8 mouse cellular contexts compared by ENCODE assay signal in the genomic region with DNA sequence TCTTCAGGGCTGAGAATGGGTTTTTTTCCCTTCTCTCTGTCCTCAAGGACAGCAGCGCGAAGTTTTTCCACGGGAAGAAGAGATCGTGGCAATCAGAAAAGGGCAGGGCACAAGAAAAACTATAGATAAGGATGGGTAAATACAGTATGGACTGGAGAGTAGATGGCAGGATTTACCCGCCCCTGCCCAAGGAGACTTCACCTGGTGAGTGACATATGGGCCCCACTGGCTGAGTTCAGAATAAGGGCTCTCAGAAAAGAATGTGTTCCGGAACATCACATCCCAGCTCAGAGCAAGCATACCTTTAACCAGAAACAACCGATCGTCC. TPM values are rescaled to one million over a fixed set of nuclear protein-coding genes. Genes with fewer than 3 reads are reported as not detected.
A peak's percentile ranks its signal among the peaks of the same experiment; 100 is the strongest.
DNase-seq lines count a peak whose midpoint lies in the region; ATAC-seq and TF ChIP-seq lines count a peak whose summit lies in the region.

No protein-coding gene starts in this region.

- H3K9ac ChIP-seq in kidney, embryonic 16.5 days (replicated peaks; ENCODE audit: low read length): peak overlapping the region; percentile 80
- H3K9ac ChIP-seq in midbrain, postnatal 0 days (replicated peaks; ENCODE audit: low read length, poor library complexity, severe bottlenecking): peak overlapping the region; percentile 76

- H3K27me3 ChIP-seq in kidney, embryonic 16.5 days (ENCODE audit: insufficient read depth, low read length): no peaks in the 10 kb centered on the region
- H3K27me3 ChIP-seq in midbrain, postnatal 0 days (ENCODE audit: insufficient read depth, low read length): no peaks in the 10 kb centered on the region

- peak overlapping the region; percentile 91 for H3K27ac ChIP-seq in kidney, embryonic 16.5 days (ENCODE audit: low read length)
- H3K27ac ChIP-seq in cortical plate, adult 2 months (ENCODE audit: insufficient read depth, low read length): 0 out of 2 replicates have a peak overlapping the region, but pooled peaks have one; percentile 2
- peak overlapping the region; percentile 65; the same call in 1 of the 2 replicates for H3K27ac ChIP-seq in midbrain, postnatal 0 days (ENCODE audit: low read depth, low read length)

- no peak for DNase-seq in kidney, adult 8-10 months
- no peak for DNase-seq in midbrain, postnatal 0 days (ENCODE audit: low spot score)
- no peak for DNase-seq in thymus, postnatal 14 days
- no peak for DNase-seq in frontal cortex, postnatal 36 days (ENCODE audit: low spot score in 2 of 2)
- DNase-seq in right cerebral cortex, adult 18-20 months: no peak

- no peaks in the 10 kb centered on the region for H3K9me3 ChIP-seq in kidney, embryonic 16.5 days (ENCODE audit: low read length)
- H3K9me3 ChIP-seq in midbrain, postnatal 0 days (ENCODE audit: low read length): no peaks in the 10 kb centered on the region

- H3K4me1 ChIP-seq in kidney, embryonic 16.5 days (ENCODE audit: insufficient read depth, low read length): peaks cover 14% of the 10 kb centered on the region
- H3K4me1 ChIP-seq in cortical plate, adult 2 months (ENCODE audit: control insufficient read depth, insufficient read depth, low read length): peaks cover 2% of the 10 kb centered on the region; the same call in 1 of the 2 replicates
- H3K4me1 ChIP-seq in midbrain, postnatal 0 days (ENCODE audit: insufficient read depth, low read length): no peaks in the 10 kb centered on the region

- 0% methylated on average over 8 of the region's 8 CpGs for WGBS in kidney, embryonic 16.5 days
- 0% methylated on average over 8 of the region's 8 CpGs for WGBS in midbrain, postnatal 0 days

- peak overlapping the region; percentile 67 for H3K4me3 ChIP-seq in kidney, embryonic 16.5 days (ENCODE audit: low read length)
- peak overlapping the region; percentile 49 for H3K4me3 ChIP-seq in cortical plate, adult 2 months (ENCODE audit: insufficient read depth, low read length)
- peak overlapping the region; percentile 67 for H3K4me3 ChIP-seq in midbrain, postnatal 0 days (ENCODE audit: low read depth, low read length)

- no peak for TF ChIP-seq POLR2A in cortical plate, adult 2 months (IDR thresholded peaks at IDR 0.05; ENCODE audit: extremely low read depth, insufficient read depth, low read length)

- peak overlapping the region; percentile 88 for H3K4me2 ChIP-seq in kidney, embryonic 16.5 days (replicated peaks; ENCODE audit: low read depth, low read length)
- peak overlapping the region; percentile 78 for H3K4me2 ChIP-seq in midbrain, postnatal 0 days (ENCODE audit: low read depth, low read length, poor library complexity, severe bottlenecking)

- peak; percentile 28; the same call in 1 of the 2 replicates for ATAC-seq in kidney, embryonic 16.5 days (ENCODE audit: low FRiP score, low TSS enrichment)
- peak; percentile 62 for ATAC-seq in inflammation-experienced regulatory T-cells, adult 6 months
- ATAC-seq in midbrain, postnatal 0 days (ENCODE audit: low FRiP score): peak; percentile 73; the same call in 1 of the 2 replicates

- 0 out of 2 replicates have a peak, but pooled peaks cover 8% of the 10 kb centered on the region for H3K36me3 ChIP-seq in kidney, embryonic 16.5 days (ENCODE audit: insufficient read depth, low read length)
- peaks cover 6% of the 10 kb centered on the region; the same call in 1 of the 2 replicates for H3K36me3 ChIP-seq in midbrain, postnatal 0 days (ENCODE audit: insufficient read depth, low read length)

- no peak for TF ChIP-seq CTCF in cortical plate, adult 2 months (IDR thresholded peaks at IDR 0.05; ENCODE audit: extremely low read depth, insufficient read depth, low read length)
- TF ChIP-seq CTCF in midbrain, postnatal 0 days (IDR thresholded peaks at IDR 0.05): no peak

RNA-seq across cellular contexts. Expression of a gene that starts 0.3 kb away (rescaled TPM):
- polyA plus RNA-seq in kidney, embryonic 16.5 days (2015; fragmentation: Nextera tagmentation; extraction: Ambion mirVana): 140 and 141 TPM in 2 replicates
- 33.8 and 39.4 TPM in 2 replicates for polyA plus RNA-seq in cortical plate, adult 2 months (2012; rRNA removed)
- 10 to 100 TPM; 73.0 to 74.1 (median 73.9) TPM for polyA plus RNA-seq in inflammation-experienced regulatory T-cells, adult 6 months (2017; shearing (Covaris generic))
- total RNA-seq in midbrain, postnatal 0 days (2014; rRNA removed): 61.4 and 75.8 TPM in 2 replicates
- 123 and 129 TPM in 2 replicates for polyA plus RNA-seq in midbrain, postnatal 0 days (2015; fragmentation: Nextera tagmentation; extraction: Ambion mirVana)

RNA-seq across cellular contexts. Expression of a gene that starts 21.2 kb away (rescaled TPM):
- polyA plus RNA-seq in kidney, embryonic 16.5 days (2015; fragmentation: Nextera tagmentation; extraction: Ambion mirVana): not detected in 2 replicates
- polyA plus RNA-seq in cortical plate, adult 2 months (2012; rRNA removed): 0.64 and 0.94 TPM in 2 replicates
- not detected for polyA plus RNA-seq in inflammation-experienced regulatory T-cells, adult 6 months (2017; shearing (Covaris generic))
- 0.19 and 0.55 TPM in 2 replicates for total RNA-seq in midbrain, postnatal 0 days (2014; rRNA removed)
- polyA plus RNA-seq in midbrain, postnatal 0 days (2015; fragmentation: Nextera tagmentation; extraction: Ambion mirVana): 0.10 and 0.15 TPM in 2 replicates

RNA-seq across cellular contexts. Expression of a gene that starts 52.6 kb away (rescaled TPM):
- polyA plus RNA-seq in kidney, embryonic 16.5 days (2015; fragmentation: Nextera tagmentation; extraction: Ambion mirVana): 1.4 and 2.5 TPM in 2 replicates
- 13.0 and 15.1 TPM in 2 replicates for polyA plus RNA-seq in cortical plate, adult 2 months (2012; rRNA removed)
- polyA plus RNA-seq in inflammation-experienced regulatory T-cells, adult 6 months (2017; shearing (Covaris generic)): under 1 TPM in 2 of 3 experiments, not detected in 1; 0.21 to 0.36 TPM
- 18.3 and 19.5 TPM in 2 replicates for total RNA-seq in midbrain, postnatal 0 days (2014; rRNA removed)
- polyA plus RNA-seq in midbrain, postnatal 0 days (2015; fragmentation: Nextera tagmentation; extraction: Ambion mirVana): 8.5 and 9.6 TPM in 2 replicates

Comparison
In these comparisons a context has a peak if more than half of its experiments do, and no peak if none do; other contexts are left out.
1. H3K27ac ChIP-seq: peak in every context shown above with its lines; median percentile 91 in kidney, embryonic 16.5 days; 65 in midbrain, postnatal 0 days; 2 in cortical plate, adult 2 months.